In the genomic region with DNA sequence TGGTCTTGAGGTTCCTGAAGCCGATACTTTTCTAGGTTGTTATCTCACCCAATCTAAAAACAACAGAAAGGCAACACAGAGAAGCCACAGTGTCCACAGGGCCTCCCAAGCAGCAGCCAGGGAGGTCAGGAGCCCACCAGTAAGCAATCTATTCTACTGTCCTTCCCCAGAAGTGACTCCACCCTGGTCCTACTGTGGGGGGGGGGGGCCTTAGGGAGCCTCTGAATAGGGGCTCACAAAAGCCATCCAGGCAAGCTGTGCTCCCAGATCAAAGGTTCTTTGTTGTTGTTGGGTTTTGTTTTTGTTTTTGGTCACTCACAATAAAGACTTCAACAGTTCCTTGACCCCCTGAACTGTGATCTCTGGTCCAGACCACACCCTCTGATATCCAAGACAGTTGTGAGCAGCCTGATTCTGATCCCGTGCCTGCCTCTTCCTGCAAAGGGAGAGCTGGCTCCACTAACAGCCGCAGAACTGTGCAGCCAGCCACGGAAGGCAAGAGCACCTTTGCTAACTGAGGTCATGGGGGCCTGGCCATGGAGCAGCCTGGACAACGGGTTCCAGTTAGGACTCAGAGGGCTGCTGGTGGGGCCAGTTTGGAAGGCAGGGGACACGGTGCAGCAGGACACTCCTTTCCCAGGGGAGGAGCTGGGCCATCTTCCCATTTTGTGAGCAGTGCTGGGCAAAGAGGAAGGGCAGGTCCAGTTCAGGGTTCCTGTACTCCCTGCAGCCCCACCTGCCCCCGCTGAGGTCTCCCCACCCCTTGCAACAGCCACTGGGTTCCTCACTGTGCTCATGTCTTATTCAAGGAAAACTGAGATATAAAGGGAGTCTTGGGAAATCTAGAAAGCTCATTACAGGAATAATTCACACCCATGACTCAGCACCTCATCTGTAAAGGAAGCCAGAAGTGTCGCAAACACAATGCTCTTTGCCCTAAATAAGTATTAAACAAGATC, we compare ENCODE assay signal across 8 mouse cellular contexts. TPM values are rescaled to one million over a fixed set of nuclear protein-coding genes. Genes with fewer than 3 reads are reported as not detected.
A peak's percentile ranks its signal among the peaks of the same experiment; 100 is the strongest.
DNase-seq lines count a peak whose midpoint lies in the region; ATAC-seq and TF ChIP-seq lines count a peak whose summit lies in the region.

No protein-coding gene starts in this region.

- H3K4me3 ChIP-seq in bone marrow macrophage, adult 2 months (ENCODE audit: insufficient read depth, low read length), result peak overlapping the region; percentile 12; the same call in 1 of the 2 replicates
- H3K4me3 ChIP-seq in heart, postnatal 0 days (ENCODE audit: low read depth, low read length), result no peak overlapping the region
- H3K4me3 ChIP-seq in forebrain, embryonic 13.5 days, result no peak overlapping the region

- no peak overlapping the region; the same call in 1 of the 2 replicates for H3K9ac ChIP-seq in heart, postnatal 0 days (replicated peaks; ENCODE audit: low read depth, low read length)
- H3K9ac ChIP-seq in forebrain, embryonic 13.5 days, result no peak overlapping the region

- DNase-seq in frontal cortex, postnatal 36 days (ENCODE audit: low spot score in 2 of 2), result no peak
- DNase-seq in heart, postnatal 0 days (ENCODE audit: low spot score), result peak; percentile 57
- DNase-seq in kidney, postnatal 25 days, result peak; percentile 85 to 96
- DNase-seq in c-Kit-positive CD71-positive TER-119-positive erythroid progenitor cells, embryonic 14.5 days (ENCODE audit: low spot score), result no peak

- H3K27me3 ChIP-seq in heart, postnatal 0 days (ENCODE audit: control insufficient read depth, insufficient read depth, low read length), result no peaks in the 10 kb centered on the region
- no peaks in the 10 kb centered on the region for H3K27me3 ChIP-seq in forebrain, embryonic 13.5 days

- peaks cover 42% of the 10 kb centered on the region for H3K4me1 ChIP-seq in bone marrow macrophage, adult 2 months (ENCODE audit: control insufficient read depth, insufficient read depth, low read length)
- H3K4me1 ChIP-seq in heart, postnatal 0 days (ENCODE audit: control insufficient read depth, insufficient read depth), result peaks cover 17% of the 10 kb centered on the region; the same call in 1 of the 2 replicates
- H3K4me1 ChIP-seq in forebrain, embryonic 13.5 days, result no peaks in the 10 kb centered on the region

- 0 out of 2 replicates have a peak, but pooled peaks have one; percentile 40 for TF ChIP-seq POLR2A in bone marrow macrophage, adult 2 months (IDR thresholded peaks at IDR 0.05; ENCODE audit: borderline replicate concordance, low read depth, low read length)

- no peak for TF ChIP-seq CTCF in bone marrow macrophage, adult 2 months (IDR thresholded peaks at IDR 0.05; ENCODE audit: low read depth, low read length)
- no peak for TF ChIP-seq CTCF in heart, postnatal 0 days (IDR thresholded peaks at IDR 0.05; ENCODE audit: low read depth)

- no peak for TF ChIP-seq EP300 in heart, postnatal 0 days (IDR thresholded peaks at IDR 0.05; ENCODE audit: low read depth)

- ATAC-seq in frontal cortex, adult (ENCODE audit: low TSS enrichment), result peak; percentile 81
- ATAC-seq in heart, postnatal 0 days (ENCODE audit: insufficient read depth, low read depth), result peak; percentile 67
- peak; percentile 45; the same call in 1 of the 2 replicates for ATAC-seq in megakaryocyte-erythroid progenitor cell, adult 5-6 weeks (replicated peaks; ENCODE audit: low FRiP score, low TSS enrichment, poor library complexity, severe bottlenecking)
- no peak for ATAC-seq in forebrain, embryonic 13.5 days

- peak overlapping the region; percentile 68 for H3K27ac ChIP-seq in bone marrow macrophage, adult 2 months (ENCODE audit: insufficient read depth, low read depth, low read length)
- peak overlapping the region; percentile 28 for H3K27ac ChIP-seq in heart, postnatal 0 days (ENCODE audit: low read depth)
- no peak overlapping the region for H3K27ac ChIP-seq in forebrain, embryonic 13.5 days

- H3K9me3 ChIP-seq in heart, postnatal 0 days (replicated peaks; ENCODE audit: control insufficient read depth, low read length), result no peaks in the 10 kb centered on the region
- no peaks in the 10 kb centered on the region for H3K9me3 ChIP-seq in forebrain, embryonic 13.5 days (replicated peaks)

- WGBS in heart, postnatal 0 days, result 34% methylated on average over 8 of the region's 8 CpGs
- WGBS in forebrain, embryonic 13.5 days, result 26% methylated on average over 8 of the region's 8 CpGs

- H3K4me2 ChIP-seq in heart, postnatal 0 days (ENCODE audit: low read depth, low read length), result no peak overlapping the region
- H3K4me2 ChIP-seq in forebrain, embryonic 13.5 days, result no peak overlapping the region

- no peaks in the 10 kb centered on the region for H3K36me3 ChIP-seq in heart, postnatal 0 days (replicated peaks; ENCODE audit: control insufficient read depth, insufficient read depth, low read length)
- H3K36me3 ChIP-seq in forebrain, embryonic 13.5 days (ENCODE audit: poor library complexity, severe bottlenecking), result no peaks in the 10 kb centered on the region

RNA-seq across cellular contexts. Expression of a gene that starts 18.9 kb away (rescaled TPM):
- 143 TPM in 2 replicates for polyA plus RNA-seq in bone marrow macrophage, adult 2 months (2012; ENCODE audit: insufficient read depth, insufficient read length, missing spikeins)
- 65.1 and 108 TPM in 2 replicates for total RNA-seq in heart, postnatal 0 days (2014; rRNA removed; ENCODE audit: low replicate concordance)
- polyA plus RNA-seq in heart, postnatal 0 days (2015; fragmentation: Nextera tagmentation; extraction: Ambion mirVana), result 67.1 and 72.4 TPM in 2 replicates
- total RNA-seq in megakaryocyte-erythroid progenitor cell, adult 5-6 weeks (2014; fragmentation: Nextera tagmentation), result 13.8 and 29.4 TPM in 2 replicates
- 71.6 and 81.5 TPM in 2 replicates for total RNA-seq in megakaryocyte-erythroid progenitor cell, adult 5-6 weeks (2017)
- polyA plus RNA-seq in forebrain, embryonic 13.5 days (2015; fragmentation: Nextera tagmentation; extraction: Ambion mirVana), result 46.4 and 47.0 TPM in 2 replicates

Comparison
In these comparisons a context has a peak if more than half of its experiments do, and no peak if none do; other contexts are left out.
1. DNase-seq: peak in heart, postnatal 0 days (single experiment) and kidney, postnatal 25 days (2 of 2); none in frontal cortex, postnatal 36 days (0 of 2) and c-Kit-positive CD71-positive TER-119-positive erythroid progenitor cells, embryonic 14.5 days (single experiment).